Mouse (Mus musculus): Measurements from ENCODE around the gene Ropn1l.

DNA sequence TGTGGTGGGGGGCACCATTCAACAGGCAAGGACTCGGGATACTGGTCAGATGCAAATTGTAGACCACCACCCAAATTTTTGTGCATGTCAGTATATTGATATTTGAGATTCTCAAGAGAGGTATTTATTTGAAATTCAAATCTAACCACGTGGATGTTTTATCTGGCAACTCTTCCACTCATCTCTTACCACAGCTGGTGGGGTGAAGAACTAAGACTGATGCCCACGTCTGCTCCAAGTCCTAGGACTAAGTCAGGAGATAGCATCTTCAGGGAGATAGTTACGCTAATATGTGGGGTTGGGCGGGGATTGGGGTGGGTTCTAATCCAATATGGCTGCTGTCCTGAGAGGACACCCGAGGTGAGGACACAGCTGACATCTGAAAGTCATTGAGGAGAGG is 41.1 kb downstream of the Ropn1l start:
- TF ChIP-seq POLR2A (IDR thresholded peaks at IDR 0.05; ENCODE audit: borderline replicate concordance, extremely low read depth, insufficient read depth, insufficient read length, poor library complexity, severe bottlenecking) (no peak), CTCF (IDR thresholded peaks at IDR 0.05; ENCODE audit: borderline replicate concordance, extremely low read depth, insufficient read depth, insufficient read length) (no peak)

All from brain, embryonic 14.5 days (tissue).